Mouse (Mus musculus): Measurements from ENCODE around the gene Smg6. TPM values are rescaled to one million over a fixed set of nuclear protein-coding genes. Genes with fewer than 3 reads are reported as not detected.

Gene Smg6
- polyA plus RNA-seq, 1 experiment from 2014 or later = 10.6 TPM

DNA sequence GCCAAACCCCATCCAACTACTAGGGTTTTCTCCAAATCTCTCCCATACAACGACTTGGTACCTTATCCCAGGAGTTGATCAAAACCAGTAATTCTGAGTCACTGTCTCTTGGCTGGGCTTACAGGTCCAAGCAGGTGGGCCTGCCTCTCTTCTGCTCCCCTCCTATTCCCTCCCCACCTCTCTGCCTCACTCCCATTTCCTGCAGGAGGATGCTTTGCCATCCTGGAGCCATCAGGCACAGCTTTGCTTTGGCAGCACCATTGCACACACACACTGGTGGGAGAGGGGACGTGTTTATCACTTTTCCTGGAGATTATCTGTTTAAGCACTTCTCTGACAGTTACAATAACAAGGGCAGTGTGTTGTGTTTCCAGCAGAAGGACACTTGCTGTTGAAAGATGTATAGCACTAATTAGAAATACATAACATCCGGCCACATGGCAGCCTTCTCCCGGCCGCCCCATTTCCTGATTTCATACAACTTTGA lies 108.0 kb downstream of the Smg6 start:
- H3K9me3 ChIP-seq (ENCODE audit: control insufficient read depth, low read length) = no peaks in the 10 kb centered on the region
- peaks cover 9 to 13% of the 10 kb centered on the region in 2 experiments for H3K4me1 ChIP-seq (ENCODE audit: control insufficient read depth in 2 of 2, insufficient read depth in 2 of 2, low read length in 2 of 2)
- H3K4me2 ChIP-seq (ENCODE audit: low read length) = no peak overlapping the region
- H3K4me3 ChIP-seq (ENCODE audit: control insufficient read depth in 1 of 2, insufficient read depth in 1 of 2, low read depth in 1 of 2, low read length in 2 of 2) = no peak overlapping the region
- peak overlapping the region; percentile 62 to 67; a peak in 3 of 4 replicates for H3K27ac ChIP-seq (replicated peaks in 1 of 2; ENCODE audit: control insufficient read depth in 1 of 2, insufficient read depth in 1 of 2, low read depth in 2 of 2, low read length in 2 of 2)
- no peaks in the 10 kb centered on the region for H3K27me3 ChIP-seq (ENCODE audit: control insufficient read depth, insufficient read depth, low read length)
- peaks cover 2% of the 10 kb centered on the region; the same call in 1 of the 2 replicates for H3K36me3 ChIP-seq (ENCODE audit: control insufficient read depth, insufficient read depth, low read length)
- no peak for ATAC-seq (ENCODE audit: insufficient number of reproducible peaks, insufficient read depth, low FRiP score, low read depth)
- H3K9ac ChIP-seq (ENCODE audit: low read length) = no peak overlapping the region
- 46% methylated on average over 5 of the region's 5 CpGs for WGBS

DNA sequence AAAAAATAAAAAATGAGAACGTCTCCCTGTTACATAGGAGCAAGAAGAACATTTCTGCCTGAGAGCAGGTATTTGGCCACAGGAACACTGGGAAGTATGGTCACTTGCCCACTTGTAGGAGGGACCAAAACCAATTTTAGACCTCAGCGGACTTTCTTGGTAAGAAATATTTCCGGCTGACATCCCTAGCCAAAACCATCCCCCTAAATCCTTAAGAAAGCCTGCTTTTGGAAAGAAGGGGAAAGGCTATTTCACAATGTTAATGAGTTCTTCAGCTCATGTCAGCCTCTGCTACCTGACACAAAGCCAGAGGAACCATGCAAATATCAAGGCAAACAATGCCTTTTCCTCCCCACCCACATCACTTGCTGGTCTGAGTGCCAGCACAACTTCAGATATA lies 108.5 kb downstream of the Smg6 start:
- Histone ChIP-seq H3K27me3 (ENCODE audit: control insufficient read depth, insufficient read depth, low read length) (no peaks in the 10 kb centered on the region), H3K9me3 (ENCODE audit: control insufficient read depth, low read length) (no peaks in the 10 kb centered on the region), H3K9ac (ENCODE audit: low read length) (no peak overlapping the region), H3K4me3 (ENCODE audit: control insufficient read depth in 1 of 2, insufficient read depth in 1 of 2, low read depth in 1 of 2, low read length in 2 of 2) (no peak overlapping the region), H3K36me3 (ENCODE audit: control insufficient read depth, insufficient read depth, low read length) (peaks cover 6% of the 10 kb centered on the region; the same call in 1 of the 2 replicates), H3K4me2 (ENCODE audit: low read length) (no peak overlapping the region), H3K4me1 (ENCODE audit: control insufficient read depth in 2 of 2, insufficient read depth in 2 of 2, low read length in 2 of 2) (peaks cover 9 to 13% of the 10 kb centered on the region in 2 experiments), H3K27ac (replicated peaks in 1 of 2; ENCODE audit: control insufficient read depth in 1 of 2, insufficient read depth in 1 of 2, low read depth in 2 of 2, low read length in 2 of 2) (peak overlapping the region; percentile 62 to 67; a peak in 2 of 4 replicates)
- WGBS = 66% methylated on average over 3 of the region's 3 CpGs
- no peak for ATAC-seq (ENCODE audit: insufficient number of reproducible peaks, insufficient read depth, low FRiP score, low read depth)

DNA sequence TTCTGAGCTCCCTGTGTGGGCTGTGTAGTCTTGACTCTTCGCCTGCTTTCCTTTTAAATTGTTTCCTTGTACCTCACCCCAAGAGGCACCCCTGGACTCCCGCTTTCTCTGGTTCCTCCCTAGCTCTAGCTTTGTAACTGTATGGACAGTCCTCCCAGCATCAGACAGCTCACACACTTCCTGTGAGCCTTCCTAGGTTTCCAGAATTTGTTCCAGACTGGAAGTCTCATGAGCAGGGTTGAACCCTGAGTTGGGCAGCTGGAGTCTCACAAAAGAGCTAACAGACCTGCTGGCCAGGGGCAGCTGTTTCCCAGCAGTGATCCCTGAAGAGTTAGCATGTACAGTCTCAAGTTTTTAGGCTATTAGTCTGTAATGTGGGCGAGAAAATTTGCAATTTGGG lies 118.7 kb downstream of the Smg6 start:
- Histone ChIP-seq H3K36me3 (ENCODE audit: control insufficient read depth, insufficient read depth, low read length) (peaks cover 33% of the 10 kb centered on the region), H3K4me2 (ENCODE audit: low read length) (no peak overlapping the region), H3K27me3 (ENCODE audit: control insufficient read depth, insufficient read depth, low read length) (no peaks in the 10 kb centered on the region), H3K4me1 (ENCODE audit: control insufficient read depth in 2 of 2, insufficient read depth in 2 of 2, low read length in 2 of 2) (peaks cover 17 to 32% of the 10 kb centered on the region in 2 experiments), H3K27ac (replicated peaks in 1 of 2; ENCODE audit: control insufficient read depth in 1 of 2, insufficient read depth in 1 of 2, low read depth in 2 of 2, low read length in 2 of 2) (peak overlapping the region; percentile 39 to 56; a peak in 2 of 4 replicates), H3K9me3 (ENCODE audit: control insufficient read depth, low read length) (no peaks in the 10 kb centered on the region), H3K4me3 (ENCODE audit: control insufficient read depth in 1 of 2, insufficient read depth in 1 of 2, low read depth in 1 of 2, low read length in 2 of 2) (no peak overlapping the region), H3K9ac (ENCODE audit: low read length) (no peak overlapping the region)
- ATAC-seq (ENCODE audit: insufficient number of reproducible peaks, insufficient read depth, low FRiP score, low read depth) = no peak
- WGBS = 68% methylated on average over 3 of the region's 3 CpGs

DNA sequence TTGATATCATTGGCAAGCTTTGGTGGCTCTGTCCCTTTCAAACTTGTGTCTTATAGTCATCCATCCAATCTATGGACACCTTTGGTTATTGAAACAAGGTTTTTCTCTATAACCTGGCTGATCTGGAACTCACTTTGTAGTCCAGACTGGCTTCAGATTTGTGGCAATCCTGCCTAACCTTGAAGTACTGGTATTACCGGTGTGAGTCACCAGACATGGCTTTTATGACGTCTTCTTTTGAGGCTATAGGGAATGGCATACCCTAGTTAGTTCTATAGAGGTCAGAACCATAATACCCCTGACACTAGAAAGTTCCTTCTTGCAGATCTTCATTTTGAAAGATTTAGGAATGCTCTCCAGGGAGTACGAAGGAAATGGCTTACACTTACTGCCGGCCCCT lies 120.2 kb downstream of the Smg6 start:
- Histone ChIP-seq H3K4me3 (ENCODE audit: control insufficient read depth in 1 of 2, insufficient read depth in 1 of 2, low read depth in 1 of 2, low read length in 2 of 2) (no peak overlapping the region), H3K4me2 (ENCODE audit: low read length) (no peak overlapping the region), H3K9ac (ENCODE audit: low read length) (no peak overlapping the region), H3K4me1 (ENCODE audit: control insufficient read depth in 2 of 2, insufficient read depth in 2 of 2, low read length in 2 of 2) (peaks cover 17 to 35% of the 10 kb centered on the region in 2 experiments), H3K27ac (replicated peaks in 1 of 2; ENCODE audit: control insufficient read depth in 1 of 2, insufficient read depth in 1 of 2, low read depth in 2 of 2, low read length in 2 of 2) (no peak overlapping the region), H3K36me3 (ENCODE audit: control insufficient read depth, insufficient read depth, low read length) (peaks cover 35% of the 10 kb centered on the region), H3K27me3 (ENCODE audit: control insufficient read depth, insufficient read depth, low read length) (no peaks in the 10 kb centered on the region), H3K9me3 (ENCODE audit: control insufficient read depth, low read length) (no peaks in the 10 kb centered on the region)
- WGBS = 85% methylated on average over 4 of the region's 4 CpGs
- ATAC-seq (ENCODE audit: insufficient number of reproducible peaks, insufficient read depth, low FRiP score, low read depth) = no peak

DNA sequence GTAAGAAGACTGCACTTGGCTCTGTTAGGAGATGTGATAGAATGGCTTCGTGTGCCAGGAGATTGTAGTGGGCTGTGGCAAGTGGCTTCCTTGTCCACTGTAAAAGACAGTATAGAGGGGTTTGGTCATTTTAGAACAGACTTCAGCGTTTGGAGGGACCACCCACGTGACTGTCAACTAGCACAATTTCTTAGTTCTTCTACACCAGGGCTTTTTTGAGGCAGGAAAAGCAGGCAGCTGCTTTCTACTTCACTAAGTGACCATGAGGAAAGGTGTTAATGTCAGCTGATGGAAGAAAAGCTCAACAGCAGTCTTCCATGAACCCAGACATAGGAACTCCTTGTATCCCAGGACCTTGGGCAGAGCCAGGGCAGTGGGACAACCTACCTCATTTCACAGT lies 121.0 kb downstream of the Smg6 start:
- 83% methylated on average over 3 of the region's 3 CpGs for WGBS
- H3K36me3 ChIP-seq (ENCODE audit: control insufficient read depth, insufficient read depth, low read length) = peaks cover 30% of the 10 kb centered on the region
- H3K9me3 ChIP-seq (ENCODE audit: control insufficient read depth, low read length) = no peaks in the 10 kb centered on the region
- H3K27ac ChIP-seq (replicated peaks in 1 of 2; ENCODE audit: control insufficient read depth in 1 of 2, insufficient read depth in 1 of 2, low read depth in 2 of 2, low read length in 2 of 2) = peak overlapping the region; percentile 76
- H3K4me3 ChIP-seq (ENCODE audit: control insufficient read depth in 1 of 2, insufficient read depth in 1 of 2, low read depth in 1 of 2, low read length in 2 of 2) = no peak overlapping the region
- H3K27me3 ChIP-seq (ENCODE audit: control insufficient read depth, insufficient read depth, low read length) = no peaks in the 10 kb centered on the region
- no peak overlapping the region for H3K9ac ChIP-seq (ENCODE audit: low read length)
- no peak for ATAC-seq (ENCODE audit: insufficient number of reproducible peaks, insufficient read depth, low FRiP score, low read depth)
- no peak overlapping the region for H3K4me2 ChIP-seq (ENCODE audit: low read length)
- H3K4me1 ChIP-seq (ENCODE audit: control insufficient read depth in 2 of 2, insufficient read depth in 2 of 2, low read length in 2 of 2) = peaks cover 22 to 42% of the 10 kb centered on the region in 2 experiments

DNA sequence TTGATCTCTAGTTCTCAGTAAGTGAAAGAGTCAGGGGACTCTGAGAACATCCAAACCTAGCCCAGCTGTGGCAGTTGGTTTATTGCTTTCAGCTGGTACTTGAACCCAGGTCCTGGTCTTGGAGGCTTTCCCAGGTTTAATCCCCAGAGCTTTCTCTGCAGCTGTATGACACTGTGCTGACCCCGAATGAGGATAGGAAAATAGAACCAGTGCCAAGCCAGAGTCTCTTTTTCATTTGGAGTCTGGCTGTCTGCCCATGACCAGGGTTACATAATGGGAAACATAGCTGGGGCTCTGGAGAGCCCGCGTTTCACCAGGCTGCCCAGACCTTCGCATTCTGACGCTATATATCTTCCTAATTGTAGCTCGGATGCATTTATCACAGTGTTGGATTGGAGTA lies 121.4 kb downstream of the Smg6 start:
- 8% methylated on average over 6 of the region's 6 CpGs for WGBS
- H3K27me3 ChIP-seq (ENCODE audit: control insufficient read depth, insufficient read depth, low read length) = no peaks in the 10 kb centered on the region
- no peak overlapping the region for H3K4me3 ChIP-seq (ENCODE audit: control insufficient read depth in 1 of 2, insufficient read depth in 1 of 2, low read depth in 1 of 2, low read length in 2 of 2)
- H3K9ac ChIP-seq (ENCODE audit: low read length) = no peak overlapping the region
- peaks cover 26% of the 10 kb centered on the region for H3K36me3 ChIP-seq (ENCODE audit: control insufficient read depth, insufficient read depth, low read length)
- ATAC-seq (ENCODE audit: insufficient number of reproducible peaks, insufficient read depth, low FRiP score, low read depth) = peak; percentile 76
- peaks cover 24 to 47% of the 10 kb centered on the region in 2 experiments for H3K4me1 ChIP-seq (ENCODE audit: control insufficient read depth in 2 of 2, insufficient read depth in 2 of 2, low read length in 2 of 2)
- H3K27ac ChIP-seq (replicated peaks in 1 of 2; ENCODE audit: control insufficient read depth in 1 of 2, insufficient read depth in 1 of 2, low read depth in 2 of 2, low read length in 2 of 2) = peak overlapping the region; percentile 76
- H3K9me3 ChIP-seq (ENCODE audit: control insufficient read depth, low read length) = no peaks in the 10 kb centered on the region
- no peak overlapping the region for H3K4me2 ChIP-seq (ENCODE audit: low read length)

DNA sequence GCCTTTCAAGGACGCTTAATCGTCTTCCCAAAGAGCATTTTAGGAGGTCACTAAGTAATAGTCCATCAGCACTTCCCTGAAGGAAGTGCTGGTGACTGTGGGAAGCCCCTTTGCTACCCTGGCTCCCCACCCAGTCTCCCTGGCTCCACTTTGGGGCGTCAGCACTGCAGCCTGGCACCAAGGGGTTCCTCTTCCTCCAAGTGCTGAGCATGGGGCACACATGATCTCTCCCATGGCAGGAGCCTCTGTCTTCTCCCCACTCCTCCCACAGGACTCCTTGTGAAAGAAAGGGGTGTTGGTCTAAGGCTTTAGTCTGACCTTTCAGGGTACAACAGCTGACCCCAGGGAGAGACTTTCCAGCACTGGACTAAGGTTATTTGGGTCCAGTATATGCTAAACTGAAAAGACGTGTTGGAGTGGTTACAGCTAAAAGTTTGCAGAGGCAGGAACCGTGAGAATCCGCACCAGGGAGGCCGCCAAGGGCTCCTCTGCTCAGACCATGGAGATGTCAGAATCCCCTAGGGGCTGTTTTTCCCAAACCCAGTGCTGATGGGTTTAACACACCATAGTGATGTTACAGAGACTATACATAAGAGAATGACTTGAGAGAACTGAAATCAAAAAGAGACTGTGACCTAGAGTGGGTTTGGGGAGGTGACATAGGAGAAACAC lies 122.2 kb downstream of the Smg6 start:
- H3K27me3 ChIP-seq (ENCODE audit: control insufficient read depth, insufficient read depth, low read length) = no peaks in the 10 kb centered on the region
- peak overlapping the region; percentile 14; the same call in 1 of the 2 replicates for H3K9ac ChIP-seq (ENCODE audit: low read length)
- H3K9me3 ChIP-seq (ENCODE audit: control insufficient read depth, low read length) = no peaks in the 10 kb centered on the region
- H3K4me1 ChIP-seq (ENCODE audit: control insufficient read depth in 2 of 2, insufficient read depth in 2 of 2, low read length in 2 of 2) = peaks cover 26 to 55% of the 10 kb centered on the region in 2 experiments
- H3K27ac ChIP-seq (replicated peaks in 1 of 2; ENCODE audit: control insufficient read depth in 1 of 2, insufficient read depth in 1 of 2, low read depth in 2 of 2, low read length in 2 of 2) = peak overlapping the region; percentile 71 to 76
- H3K4me2 ChIP-seq (ENCODE audit: low read length) = no peak overlapping the region
- no peak overlapping the region for H3K4me3 ChIP-seq (ENCODE audit: control insufficient read depth in 1 of 2, insufficient read depth in 1 of 2, low read depth in 1 of 2, low read length in 2 of 2)
- H3K36me3 ChIP-seq (ENCODE audit: control insufficient read depth, insufficient read depth, low read length) = peaks cover 22% of the 10 kb centered on the region; the same call in 1 of the 2 replicates
- ATAC-seq (ENCODE audit: insufficient number of reproducible peaks, insufficient read depth, low FRiP score, low read depth) = no peak
- WGBS = 73% methylated on average over 7 of the region's 7 CpGs

All from heart, embryonic 14.5 days (tissue).